Mouse (Mus musculus) ovary, postnatal 10 days (tissue): ENCODE measurements around the gene Mmp15.

ENCODE experiments used
- DNase-seq: peaks from one replicate; pipeline ENCODE4 v3.0.0; 2022; ENCODE audit warnings: low spot score

The Mmp15 gene

GRCm38 (mm10) chr8:95341721-95342120 lies 10.3 kb upstream of the Mmp15 start:
- no peak for DNase-seq

GRCm38 (mm10) chr8:95344668-95345067 lies 7.4 kb upstream of the Mmp15 start:
- DNase-seq = no peak

- DNase-seq = peak; percentile 52
These were observed 5.2 kb upstream of the Mmp15 start for GRCm38 (mm10) chr8:95346643-95347545.

GRCm38 (mm10) chr8:95348356-95348755 lies 3.7 kb upstream of the Mmp15 start:
- DNase-seq = no peak

- no peak for DNase-seq
These were observed 3.0 kb upstream of the Mmp15 start for GRCm38 (mm10) chr8:95348811-95349630.

GRCm38 (mm10) chr8:95351461-95351860 lies 607 bp upstream of the Mmp15 start:
- no peak for DNase-seq

GRCm38 (mm10) chr8:95352871-95353866 lies 1.1 kb downstream of the Mmp15 start:
- no peak for DNase-seq

- DNase-seq = no peak
These were observed 2.5 kb downstream of the Mmp15 start for GRCm38 (mm10) chr8:95354606-95355005.

GRCm38 (mm10) chr8:95358550-95359411 lies 6.7 kb downstream of the Mmp15 start:
- DNase-seq = no peak

- no peak for DNase-seq
These were observed 8.3 kb downstream of the Mmp15 start for GRCm38 (mm10) chr8:95360181-95361015.

- DNase-seq = no peak
These were observed 8.9 kb downstream of the Mmp15 start for GRCm38 (mm10) chr8:95361016-95361341.

GRCm38 (mm10) chr8:95362272-95362671 lies 10.2 kb downstream of the Mmp15 start:
- DNase-seq = no peak

- no peak for DNase-seq
These were observed 11.8 kb downstream of the Mmp15 start for GRCm38 (mm10) chr8:95363849-95364248.

- no peak for DNase-seq
These were observed 17.7 kb downstream of the Mmp15 start for GRCm38 (mm10) chr8:95369581-95370326.

- DNase-seq = no peak
These were observed 21.4 kb downstream of the Mmp15 start for GRCm38 (mm10) chr8:95373389-95374002.

GRCm38 (mm10) chr8:95374429-95374828 lies 22.4 kb downstream of the Mmp15 start:
- no peak for DNase-seq

- no peak for DNase-seq
These were observed 23.4 kb downstream of the Mmp15 start for GRCm38 (mm10) chr8:95375374-95375930.

- no peak for DNase-seq
These were observed 24.4 kb downstream of the Mmp15 start for GRCm38 (mm10) chr8:95376309-95376999.
